Mouse (Mus musculus): ENCODE measurements around the gene Prkcd. TPM values are rescaled to one million over a fixed set of nuclear protein-coding genes. Genes with fewer than 3 reads are reported as not detected.
"Not testable (repeated sequence)": the region's sequence is repeated elsewhere in the genome, so short reads cannot be mapped to it uniquely, and the experiment has no call there.

The Prkcd gene
- polyA plus RNA-seq, 1 experiment from 2014 or later, result 56.2 TPM

DNA sequence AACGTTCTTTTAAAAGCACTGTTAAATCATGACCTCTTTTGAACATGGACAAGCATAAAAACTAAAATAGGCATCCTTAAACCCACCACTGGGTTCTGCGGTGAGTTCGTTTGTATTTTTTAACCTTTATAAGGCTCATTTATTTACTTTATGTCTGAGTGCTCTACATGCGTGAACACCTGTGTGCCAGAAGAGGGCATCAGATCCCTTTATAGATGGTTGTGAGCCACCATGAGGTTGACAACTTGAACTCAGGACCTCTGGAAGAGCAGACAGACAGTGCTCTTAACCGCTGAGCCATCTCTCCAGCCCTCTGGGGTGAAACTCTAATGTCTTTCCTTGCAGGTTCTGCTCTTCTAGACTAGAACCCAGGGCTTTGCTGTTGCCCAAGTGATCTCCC, 40.7 kb downstream of the Prkcd start:
- no peak overlapping the region for H3K27ac ChIP-seq
- peaks cover 26% of the 10 kb centered on the region for H3K4me1 ChIP-seq (replicated peaks)
- 78% methylated on average over 5 of the region's 5 CpGs for WGBS
- no peak overlapping the region for H3K4me3 ChIP-seq (replicated peaks)
- H3K36me3 ChIP-seq, result no peaks in the 10 kb centered on the region
- no peak for ATAC-seq (ENCODE audit: insufficient number of reproducible peaks, insufficient read depth, low FRiP score, low TSS enrichment, low read depth)
- H3K27me3 ChIP-seq, result no peaks in the 10 kb centered on the region
- no peak overlapping the region for H3K9ac ChIP-seq (replicated peaks)
- no peaks in the 10 kb centered on the region for H3K9me3 ChIP-seq
- no peak overlapping the region for H3K4me2 ChIP-seq

DNA sequence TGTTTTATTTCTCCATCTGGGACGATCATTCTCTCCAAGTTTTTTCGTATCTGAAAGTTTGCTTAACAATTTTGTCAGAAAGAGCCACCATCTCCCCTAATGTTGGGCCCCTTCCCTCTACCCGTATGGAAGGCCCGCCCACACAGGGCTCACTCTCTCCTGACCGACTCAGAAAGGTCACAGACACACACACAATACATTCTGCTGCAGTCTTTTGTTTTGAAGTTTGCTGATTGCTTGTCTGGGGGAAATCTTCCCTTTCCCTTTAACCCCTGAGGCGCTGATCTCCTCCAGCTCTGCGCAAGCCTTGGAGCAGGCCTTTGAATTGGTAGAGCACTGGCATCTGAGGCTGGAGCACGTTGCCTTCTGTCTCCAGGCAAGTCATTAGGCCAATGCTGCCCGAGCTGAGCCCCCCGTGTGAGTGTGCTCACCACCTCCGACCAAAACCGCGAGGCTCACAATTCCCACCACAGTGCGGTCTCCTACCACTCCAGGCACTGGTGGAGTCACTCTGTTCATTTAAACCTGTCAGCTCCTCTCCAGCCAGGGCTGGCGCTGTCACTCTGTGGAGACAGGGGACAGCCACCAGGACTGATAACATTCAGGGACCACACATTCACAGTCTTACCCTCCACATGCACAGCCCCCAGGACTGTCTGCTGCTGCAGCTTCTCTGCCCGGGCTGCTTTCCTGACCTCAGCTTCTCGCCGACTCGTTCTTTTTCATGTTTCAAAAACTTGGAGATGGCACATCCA, 41.3 kb downstream of the Prkcd start:
- ATAC-seq (ENCODE audit: insufficient number of reproducible peaks, insufficient read depth, low FRiP score, low TSS enrichment, low read depth), result no peak; the same call in 1 of the 2 replicates
- no peaks in the 10 kb centered on the region for H3K9me3 ChIP-seq
- H3K4me1 ChIP-seq (replicated peaks), result peaks cover 31% of the 10 kb centered on the region
- H3K9ac ChIP-seq (replicated peaks), result 0 out of 2 replicates have a peak overlapping the region, but pooled peaks have one; percentile 34
- no peaks in the 10 kb centered on the region for H3K36me3 ChIP-seq
- no peak overlapping the region for H3K4me2 ChIP-seq
- WGBS, result 54% methylated on average over 19 of the region's 19 CpGs
- no peaks in the 10 kb centered on the region for H3K27me3 ChIP-seq
- H3K4me3 ChIP-seq (replicated peaks), result no peak overlapping the region
- H3K27ac ChIP-seq, result peak overlapping the region; percentile 17; the same call in 1 of the 2 replicates

DNA sequence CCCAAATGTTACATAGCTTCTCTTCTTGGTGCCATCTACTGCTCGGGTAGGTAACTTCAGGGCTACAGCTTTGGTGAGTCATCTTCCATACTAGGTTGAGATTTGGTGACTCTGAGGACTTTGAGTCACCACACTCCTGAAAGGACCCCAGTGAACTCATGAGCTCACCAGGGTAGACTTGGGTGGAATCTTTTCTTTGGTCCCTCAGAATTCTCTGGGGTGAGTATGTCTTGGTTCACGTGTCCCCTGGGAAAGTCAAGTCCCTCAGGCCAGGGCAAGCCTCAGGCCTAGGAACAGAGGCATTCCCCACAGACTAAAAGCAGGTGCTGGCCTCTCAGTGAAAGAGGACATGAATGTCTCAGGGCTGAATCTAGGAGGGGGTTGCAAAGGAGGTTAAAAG, 41.9 kb downstream of the Prkcd start:
- Histone ChIP-seq H3K4me1 (replicated peaks) (peaks cover 31% of the 10 kb centered on the region), H3K9ac (replicated peaks) (no peak overlapping the region), H3K4me3 (replicated peaks) (no peak overlapping the region), H3K36me3 (no peaks in the 10 kb centered on the region), H3K27me3 (no peaks in the 10 kb centered on the region), H3K27ac (0 out of 2 replicates have a peak overlapping the region, but pooled peaks have one; percentile 17), H3K9me3 (no peaks in the 10 kb centered on the region), H3K4me2 (no peak overlapping the region)
- ATAC-seq (ENCODE audit: insufficient number of reproducible peaks, insufficient read depth, low FRiP score, low TSS enrichment, low read depth), result no peak
- 61% methylated on average over 2 of the region's 2 CpGs for WGBS

DNA sequence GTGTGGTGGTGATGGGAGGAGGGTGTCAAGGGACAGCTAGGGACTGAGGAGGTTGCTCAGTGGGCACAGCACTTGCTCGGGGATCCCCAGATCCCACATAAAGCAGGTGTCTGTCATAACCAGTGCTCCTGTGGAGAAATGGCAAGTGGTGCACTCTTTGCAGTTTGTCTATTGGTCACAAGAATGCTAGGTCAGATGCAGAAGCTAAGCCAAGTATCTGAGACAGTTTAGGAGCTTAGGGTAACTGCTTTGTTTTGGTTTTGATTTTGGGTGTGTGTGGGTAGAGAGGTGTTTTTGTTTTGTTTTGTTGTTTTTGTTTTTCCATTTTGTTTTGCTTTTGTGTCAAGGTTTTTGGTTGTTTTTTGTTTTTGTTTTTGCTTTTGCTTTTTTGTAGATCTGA, 44.8 kb downstream of the Prkcd start:
- no peak for ATAC-seq (ENCODE audit: insufficient number of reproducible peaks, insufficient read depth, low FRiP score, low TSS enrichment, low read depth)

DNA sequence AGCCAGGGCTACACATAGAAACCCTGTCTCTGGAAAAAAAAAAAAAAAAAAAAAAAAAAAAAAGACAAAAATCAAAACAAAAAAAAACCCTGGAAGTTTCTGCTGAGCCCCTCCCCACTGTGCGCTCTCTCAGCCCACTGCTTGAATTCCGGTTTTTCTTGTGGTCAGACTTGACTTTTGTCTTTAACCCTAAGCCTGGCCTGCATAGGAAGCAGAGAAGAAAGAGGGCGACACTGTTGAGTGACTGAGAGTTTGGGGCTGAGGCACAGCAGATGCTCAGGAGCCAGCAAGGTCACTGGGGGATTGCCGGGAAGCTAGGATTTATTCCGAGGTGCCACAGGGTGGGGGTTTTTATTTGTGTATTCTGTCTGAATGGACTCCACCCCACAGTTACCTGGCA, 46.1 kb downstream of the Prkcd start:
- Histone ChIP-seq H3K4me1 (replicated peaks) (peaks cover 23% of the 10 kb centered on the region), H3K4me3 (replicated peaks) (no peak overlapping the region), H3K27me3 (no peaks in the 10 kb centered on the region), H3K9me3 (no peaks in the 10 kb centered on the region), H3K36me3 (peaks cover 16% of the 10 kb centered on the region), H3K27ac (no peak overlapping the region), H3K4me2 (no peak overlapping the region), H3K9ac (replicated peaks) (no peak overlapping the region)
- ATAC-seq (ENCODE audit: insufficient number of reproducible peaks, insufficient read depth, low FRiP score, low TSS enrichment, low read depth), result no peak
- WGBS, result 39% methylated on average over 5 of the region's 5 CpGs

More for the DNA sequence above, 44.8 kb downstream of the Prkcd start:
- Histone ChIP-seq H3K27ac (no peak overlapping the region), H3K36me3 (peaks cover 3% of the 10 kb centered on the region; the same call in 1 of the 2 replicates), H3K4me2 (no peak overlapping the region), H3K27me3 (no peaks in the 10 kb centered on the region), H3K4me1 (replicated peaks) (peaks cover 20% of the 10 kb centered on the region), H3K4me3 (replicated peaks) (no peak overlapping the region), H3K9me3 (no peaks in the 10 kb centered on the region), H3K9ac (replicated peaks) (no peak overlapping the region)
- 57% methylated on average over 1 of the region's 1 CpGs for whole genome bisulfite sequencing

DNA sequence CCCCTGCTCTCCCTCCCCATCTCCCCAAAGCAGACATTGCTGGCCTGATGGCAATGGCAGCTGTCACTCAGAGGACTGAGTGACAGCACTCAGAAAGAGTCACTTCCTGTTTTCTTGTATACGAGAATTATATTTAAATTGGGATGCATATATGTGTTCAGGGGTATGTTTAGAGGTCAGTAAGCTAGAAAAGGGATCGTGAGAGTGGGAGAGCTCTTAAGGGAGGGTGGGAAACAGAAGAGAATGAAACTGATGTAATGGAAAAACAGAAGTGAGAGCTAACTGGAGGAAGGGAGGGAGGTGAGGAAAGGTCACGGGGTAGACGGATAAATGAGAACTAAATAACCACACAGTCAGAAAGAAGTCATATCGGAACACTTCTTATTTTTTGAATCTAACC, 46.8 kb downstream of the Prkcd start:
- Histone ChIP-seq H3K27ac (no peak overlapping the region), H3K4me2 (no peak overlapping the region), H3K9ac (replicated peaks) (no peak overlapping the region), H3K9me3 (no peaks in the 10 kb centered on the region), H3K4me1 (replicated peaks) (peaks cover 16% of the 10 kb centered on the region; the same call in 1 of the 2 replicates), H3K4me3 (replicated peaks) (no peak overlapping the region), H3K36me3 (peaks cover 22% of the 10 kb centered on the region), H3K27me3 (no peaks in the 10 kb centered on the region)
- WGBS, result 81% methylated on average over 5 of the region's 5 CpGs
- ATAC-seq (ENCODE audit: insufficient number of reproducible peaks, insufficient read depth, low FRiP score, low TSS enrichment, low read depth), result no peak

DNA sequence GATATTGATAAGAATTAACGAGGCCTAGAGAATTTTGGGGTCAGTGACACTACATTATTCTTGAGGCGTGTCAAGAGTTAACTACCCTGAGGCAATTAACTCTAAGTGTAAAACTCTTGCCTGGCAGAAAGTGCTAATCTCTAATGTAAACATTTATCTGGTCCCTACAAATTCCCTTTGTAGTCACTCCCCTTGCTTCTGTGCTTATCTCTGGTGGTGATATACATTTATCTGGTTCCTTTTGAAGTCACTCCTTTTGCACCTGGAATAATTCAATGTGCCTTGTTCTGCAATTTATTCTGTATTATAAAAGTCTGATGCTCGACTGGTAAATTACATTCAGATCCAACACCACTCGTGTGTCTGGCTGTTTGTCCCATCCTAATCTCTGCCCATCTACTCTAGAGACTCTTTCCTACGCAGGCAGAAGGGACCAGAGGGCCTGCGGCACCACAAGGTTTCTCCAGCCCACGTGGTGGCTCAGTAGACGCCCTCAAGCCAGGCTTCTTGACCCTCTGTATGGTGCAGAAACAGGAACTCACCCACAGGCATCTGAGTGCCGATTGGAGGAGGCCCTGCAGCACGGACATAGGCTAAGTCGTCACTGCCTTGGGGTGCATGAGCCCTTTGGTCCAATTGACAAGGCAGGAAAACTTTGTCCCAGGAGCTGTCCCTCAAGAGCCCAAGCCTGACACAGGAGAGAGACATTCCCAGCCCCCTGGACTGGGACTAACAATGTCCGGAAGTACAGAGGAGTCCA, 48.5 kb downstream of the Prkcd start:
- H3K4me3 ChIP-seq (replicated peaks); H3K9me3 ChIP-seq; H3K27me3 ChIP-seq; H3K4me2 ChIP-seq; H3K27ac ChIP-seq; ATAC-seq (ENCODE audit: insufficient number of reproducible peaks, insufficient read depth, low FRiP score, low TSS enrichment, low read depth); H3K9ac ChIP-seq (replicated peaks): not testable (repeated sequence)
- Histone ChIP-seq H3K4me1 (replicated peaks) (peaks cover 14% of the 10 kb centered on the region; the same call in 1 of the 2 replicates), H3K36me3 (peaks cover 39% of the 10 kb centered on the region)
- WGBS, result 20% methylated on average over 10 of the region's 12 CpGs

DNA sequence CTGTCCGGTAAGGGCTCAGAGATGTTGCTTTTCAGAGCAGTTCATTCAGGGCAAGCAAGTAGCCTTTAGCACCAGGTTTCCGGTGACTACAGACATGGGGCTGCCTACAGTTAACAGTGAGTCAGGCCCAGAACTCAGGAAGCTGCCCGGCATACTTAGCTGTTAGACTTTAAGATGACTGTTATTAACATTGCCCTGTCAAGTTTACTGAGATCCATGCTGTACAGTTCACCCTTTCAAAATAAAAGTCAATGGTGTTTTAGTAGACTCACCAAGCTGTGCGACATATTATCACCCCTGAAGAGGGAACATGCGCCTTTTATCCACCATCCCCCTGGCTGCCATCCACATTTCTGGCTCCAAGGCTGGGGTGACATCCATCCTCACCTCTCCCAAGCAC, 49.8 kb downstream of the Prkcd start:
- H3K4me3 ChIP-seq (replicated peaks), result no peak overlapping the region
- no peak overlapping the region for H3K4me2 ChIP-seq
- no peaks in the 10 kb centered on the region for H3K9me3 ChIP-seq
- peaks cover 52% of the 10 kb centered on the region for H3K36me3 ChIP-seq
- no peaks in the 10 kb centered on the region for H3K27me3 ChIP-seq
- ATAC-seq (ENCODE audit: insufficient number of reproducible peaks, insufficient read depth, low FRiP score, low TSS enrichment, low read depth), result no peak
- WGBS, result 63% methylated on average over 5 of the region's 5 CpGs
- peaks cover 14% of the 10 kb centered on the region; the same call in 1 of the 2 replicates for H3K4me1 ChIP-seq (replicated peaks)
- no peak overlapping the region for H3K9ac ChIP-seq (replicated peaks)
- no peak overlapping the region for H3K27ac ChIP-seq

DNA sequence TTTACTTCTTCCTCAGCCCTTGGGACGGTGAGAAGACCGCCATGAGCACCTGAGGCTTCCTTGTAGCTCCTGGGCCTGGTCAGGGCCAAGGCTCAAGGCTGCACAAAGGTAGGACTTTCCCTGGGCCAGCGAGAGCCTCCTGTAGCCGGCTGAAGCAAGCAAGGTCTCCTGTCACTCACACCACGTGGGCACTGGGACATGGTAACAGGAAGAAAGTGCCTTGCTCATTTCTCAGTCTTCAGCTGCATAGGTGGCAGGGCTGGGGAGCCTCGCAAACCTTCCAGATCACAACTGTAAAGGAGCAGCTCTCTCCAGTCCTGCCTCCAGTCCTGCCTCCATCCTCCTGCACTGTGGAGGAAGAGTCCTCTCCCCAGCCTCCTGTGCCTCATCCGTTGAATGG, 50.2 kb downstream of the Prkcd start:
- 72% methylated on average over 7 of the region's 7 CpGs for WGBS
- no peak overlapping the region for H3K27ac ChIP-seq
- peaks cover 56% of the 10 kb centered on the region for H3K36me3 ChIP-seq

DNA sequence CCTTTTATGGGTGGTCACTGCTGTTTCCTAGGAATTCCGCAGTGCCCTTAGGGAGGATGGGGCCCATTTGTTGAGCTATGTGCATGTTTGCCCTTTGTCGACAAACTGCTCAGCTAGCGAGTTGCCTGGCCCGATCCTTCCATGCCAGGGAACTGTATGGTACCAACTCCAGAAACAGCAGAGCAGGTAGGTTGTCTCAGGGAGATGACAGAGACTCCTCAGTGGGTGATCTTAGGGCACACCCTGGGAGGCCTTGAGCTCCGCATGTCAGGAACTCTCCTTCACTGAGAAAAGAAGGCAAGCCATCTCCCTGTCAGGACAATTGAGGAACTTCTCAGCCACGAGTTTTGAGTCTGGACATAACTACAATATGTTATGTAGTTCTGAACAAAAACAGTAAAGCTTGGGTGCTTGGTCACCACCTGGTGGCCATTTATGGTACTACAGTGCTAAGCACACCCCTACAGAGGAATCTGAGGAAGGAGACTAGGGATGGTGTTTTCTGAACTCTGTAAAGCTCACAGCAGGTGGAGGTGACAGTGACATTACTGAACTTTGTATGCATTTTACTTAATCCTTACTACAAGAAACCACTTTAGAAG, 51.9 kb downstream of the Prkcd start:
- Histone ChIP-seq H3K9ac (replicated peaks) (no peak overlapping the region), H3K4me1 (replicated peaks) (0 out of 2 replicates have a peak, but pooled peaks cover 9% of the 10 kb centered on the region), H3K4me2 (no peak overlapping the region), H3K9me3 (no peaks in the 10 kb centered on the region), H3K36me3 (peaks cover 72% of the 10 kb centered on the region), H3K4me3 (replicated peaks) (no peak overlapping the region), H3K27me3 (no peaks in the 10 kb centered on the region), H3K27ac (peak overlapping the region; percentile 50; the same call in 1 of the 2 replicates)
- peak; percentile 16; the same call in 1 of the 2 replicates for ATAC-seq (ENCODE audit: insufficient number of reproducible peaks, insufficient read depth, low FRiP score, low TSS enrichment, low read depth)
- WGBS, result 69% methylated on average over 6 of the region's 6 CpGs

More for the DNA sequence above, 50.2 kb downstream of the Prkcd start:
- no peak overlapping the region for H3K4me3 ChIP-seq (replicated peaks)
- H3K27me3 ChIP-seq, result no peaks in the 10 kb centered on the region
- H3K4me2 ChIP-seq, result no peak overlapping the region
- no peak overlapping the region; the same call in 1 of the 2 replicates for H3K9ac ChIP-seq (replicated peaks)
- H3K9me3 ChIP-seq, result no peaks in the 10 kb centered on the region
- H3K4me1 ChIP-seq (replicated peaks), result peaks cover 14% of the 10 kb centered on the region; the same call in 1 of the 2 replicates
- ATAC-seq (ENCODE audit: insufficient number of reproducible peaks, insufficient read depth, low FRiP score, low TSS enrichment, low read depth), result no peak

DNA sequence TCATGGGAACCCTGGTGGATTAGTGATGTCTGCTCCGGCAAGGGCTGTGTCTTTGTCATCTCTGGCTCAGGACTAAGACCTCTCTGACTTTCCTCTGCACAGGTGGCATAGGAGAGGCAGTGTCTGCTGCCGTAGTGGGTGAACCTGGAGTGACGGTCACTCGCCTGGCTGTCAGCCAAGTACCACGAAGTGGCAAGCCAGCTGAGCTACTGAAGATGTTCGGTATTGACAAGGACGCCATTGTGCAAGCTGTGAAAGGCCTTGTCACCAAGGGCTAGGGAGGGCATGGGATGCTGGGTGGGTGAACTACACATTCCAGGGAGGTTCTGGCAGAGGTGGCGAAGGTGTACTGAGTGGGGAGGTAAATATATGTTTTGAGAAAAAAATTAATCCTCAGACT, 52.8 kb downstream of the Prkcd start:
- H3K36me3 ChIP-seq, result peaks cover 80% of the 10 kb centered on the region
- H3K9me3 ChIP-seq, result no peaks in the 10 kb centered on the region
- H3K4me2 ChIP-seq, result no peak overlapping the region
- 85% methylated on average over 8 of the region's 8 CpGs for WGBS
- H3K4me3 ChIP-seq (replicated peaks), result no peak overlapping the region
- no peak overlapping the region for H3K27ac ChIP-seq
- no peak for ATAC-seq (ENCODE audit: insufficient number of reproducible peaks, insufficient read depth, low FRiP score, low TSS enrichment, low read depth)
- no peak overlapping the region for H3K9ac ChIP-seq (replicated peaks)
- 0 out of 2 replicates have a peak, but pooled peaks cover 9% of the 10 kb centered on the region for H3K4me1 ChIP-seq (replicated peaks)
- no peaks in the 10 kb centered on the region for H3K27me3 ChIP-seq

All from limb, embryonic 12.5 days (tissue).